ENCODE assay signal across 10 mouse cellular contexts in genomic region chr11:106419262-106420102, GRCm38 (mm10). TPM values are rescaled to one million over a fixed set of nuclear protein-coding genes. Genes with fewer than 3 reads are reported as not detected.
DNase-seq lines count a peak whose midpoint lies in the region; ATAC-seq and TF ChIP-seq lines count a peak whose summit lies in the region.
"Had no signal": no experiment of that assay in that cellular context is flagged by ENCODE, and none has a peak within 500 bp of the region (broad histone marks: within the 10 kb centered on the region; RNA-seq: fewer than 3 reads in every experiment).

No protein-coding gene starts in this region.

- H3K9ac ChIP-seq in limb, embryonic 15.5 days = 0 out of 2 replicates have a peak overlapping the region, but pooled peaks have one; percentile 17
- no peak overlapping the region for H3K9ac ChIP-seq in CH12.LX (ENCODE audit: insufficient read depth, low read depth)
- H3K9ac ChIP-seq in liver, embryonic 16.5 days (ENCODE audit: low read depth, low read length) = no peak overlapping the region

- in situ Hi-C loops in CH12.LX (cut with MboI; ENCODE audit: low pct_ligation_motif_present, low pct_unique_long_range_greater_than_20kb, low sequenced_read_pairs) = loop anchor here (5.0 kb wide), 1 partner anchor 63 kb away; no protein-coding TSS in a partner anchor

- TF ChIP-seq POLR2A in CH12.LX (IDR thresholded peaks at IDR 0.05; ENCODE audit: low read depth, low read length) = no peak

- H3K4me2 ChIP-seq in limb, embryonic 15.5 days = no peak overlapping the region
- H3K4me2 ChIP-seq in CH12.LX (ENCODE audit: insufficient read depth, low read depth, poor library complexity, severe bottlenecking) = no peak overlapping the region
- no peak overlapping the region for H3K4me2 ChIP-seq in liver, embryonic 16.5 days (ENCODE audit: low read depth, low read length)

- no peaks in the 10 kb centered on the region for H3K9me3 ChIP-seq in limb, embryonic 15.5 days
- H3K9me3 ChIP-seq in limb, embryonic 10.5 days (replicated peaks) = no peaks in the 10 kb centered on the region
- no peaks in the 10 kb centered on the region for H3K9me3 ChIP-seq in CH12.LX (replicated peaks; ENCODE audit: low read length)
- no peaks in the 10 kb centered on the region for H3K9me3 ChIP-seq in liver, embryonic 16.5 days (replicated peaks; ENCODE audit: control insufficient read depth, low read length)

- no peak for TF ChIP-seq CTCF in CH12.LX (conservative IDR thresholded peaks at IDR 0.05 in 1 of 2, IDR thresholded peaks at IDR 0.05 in 1 of 2; ENCODE audit: low read depth in 2 of 2, low read length in 2 of 2)

- ATAC-seq in limb, embryonic 15.5 days (ENCODE audit: insufficient number of reproducible peaks, low FRiP score, low TSS enrichment, low read depth) = no peak
- 0 out of 2 replicates have a peak, but pooled peaks have one; percentile 2 for ATAC-seq in liver, embryonic 16.5 days (ENCODE audit: low read depth)

- no peak for DNase-seq in limb, embryonic 10.5 days (ENCODE audit: low spot score)
- no peak for DNase-seq in CH12.LX (ENCODE audit: extremely low read depth)
- peak; percentile 10 for DNase-seq in brain, adult 2 months (ENCODE audit: low read depth, low spot score)
- no peak for DNase-seq in left cerebral cortex, adult 11 months (ENCODE audit: low spot score)
- DNase-seq in right cerebral cortex, postnatal 10 days (ENCODE audit: low spot score in 2 of 2) = no peak
- no peak for DNase-seq in left cerebral cortex, adult 8-10 months (ENCODE audit: low spot score in 2 of 2)

- dilution Hi-C loops in CH12.LX (cut with MboI; ENCODE audit: extremely low pct_ligation_motif_present, extremely low pct_unique_long_range_greater_than_20kb, low sequenced_read_pairs) = no loop called here

- H3K79me2 ChIP-seq in CH12.LX (replicated peaks; ENCODE audit: control insufficient read depth, extremely low read depth, insufficient read depth, poor library complexity, severe bottlenecking) = peaks cover 9% of the 10 kb centered on the region

- peaks cover 21% of the 10 kb centered on the region for H3K36me3 ChIP-seq in limb, embryonic 15.5 days
- 0 out of 2 replicates have a peak, but pooled peaks cover 13% of the 10 kb centered on the region for H3K36me3 ChIP-seq in limb, embryonic 10.5 days
- H3K36me3 ChIP-seq in CH12.LX (replicated peaks in 1 of 2; ENCODE audit: control insufficient read depth in 1 of 2, insufficient read depth in 1 of 2, low read length in 1 of 2) = peaks cover 69 to 77% of the 10 kb centered on the region in 2 experiments
- peaks cover 4% of the 10 kb centered on the region; the same call in 1 of the 2 replicates for H3K36me3 ChIP-seq in liver, embryonic 16.5 days (ENCODE audit: control insufficient read depth, insufficient read depth)

- H3K4me3 ChIP-seq in limb, embryonic 15.5 days = no peak overlapping the region
- no peak overlapping the region for H3K4me3 ChIP-seq in limb, embryonic 10.5 days
- no peak overlapping the region for H3K4me3 ChIP-seq in CH12.LX (replicated peaks in 1 of 3; ENCODE audit: low read depth in 2 of 3, low read length in 2 of 3, poor library complexity in 1 of 3)
- H3K4me3 ChIP-seq in liver, embryonic 16.5 days (ENCODE audit: low read depth, low read length) = no peak overlapping the region

- WGBS in limb, embryonic 15.5 days = 74% methylated on average over 9 of the region's 9 CpGs
- WGBS in limb, embryonic 10.5 days = 81% methylated on average over 9 of the region's 9 CpGs
- 40% methylated on average over 9 of the region's 9 CpGs for WGBS in liver, embryonic 16.5 days (ENCODE audit: insufficient replicate concordance)

- TF ChIP-seq EP300 in CH12.LX (IDR thresholded peaks at IDR 0.05; ENCODE audit: low read length) = no peak

- TF ChIP-seq RAD21 in CH12.LX (IDR thresholded peaks at IDR 0.05; ENCODE audit: low read depth, low read length) = no peak

- no peaks in the 10 kb centered on the region for H3K4me1 ChIP-seq in limb, embryonic 15.5 days
- H3K4me1 ChIP-seq in limb, embryonic 10.5 days = no peaks in the 10 kb centered on the region
- peaks cover 15 to 40% of the 10 kb centered on the region in 2 experiments for H3K4me1 ChIP-seq in CH12.LX (ENCODE audit: control insufficient read depth in 1 of 2, insufficient read depth in 2 of 2)
- peaks cover 4% of the 10 kb centered on the region; the same call in 1 of the 2 replicates for H3K4me1 ChIP-seq in liver, embryonic 16.5 days (ENCODE audit: control insufficient read depth, low read depth, low read length)

- H3K27ac ChIP-seq in limb, embryonic 15.5 days = 0 out of 2 replicates have a peak overlapping the region, but pooled peaks have one; percentile 24
- no peak overlapping the region for H3K27ac ChIP-seq in limb, embryonic 10.5 days
- peak overlapping the region; percentile 49; the same call in 1 of the 2 replicates for H3K27ac ChIP-seq in CH12.LX (ENCODE audit: insufficient read depth, low read depth)
- H3K27ac ChIP-seq in liver, embryonic 16.5 days (ENCODE audit: low read length) = peak overlapping the region; percentile 62

- no peaks in the 10 kb centered on the region for H3K27me3 ChIP-seq in limb, embryonic 15.5 days
- no peaks in the 10 kb centered on the region for H3K27me3 ChIP-seq in limb, embryonic 10.5 days (ENCODE audit: low read depth, poor library complexity, severe bottlenecking)
- H3K27me3 ChIP-seq in CH12.LX (replicated peaks) = no peaks in the 10 kb centered on the region
- no peaks in the 10 kb centered on the region for H3K27me3 ChIP-seq in liver, embryonic 16.5 days (ENCODE audit: control insufficient read depth, insufficient read depth, low read depth, low read length)

TF ChIP-seq in CH12.LX, 34 proteins besides CTCF, POLR2A, EP300 and RAD21:
- TF ChIP-seq MAX (IDR thresholded peaks at IDR 0.05; ENCODE audit: low read length) = peak; percentile 29; the same call in 1 of the 2 replicates
- TF ChIP-seq BHLHE40 (IDR thresholded peaks at IDR 0.05; ENCODE audit: low read depth, low read length) = no peak
- TF ChIP-seq JUN (IDR thresholded peaks at IDR 0.05; ENCODE audit: insufficient read depth, low read depth, low read length) = no peak
- TF ChIP-seq TCF12 (IDR thresholded peaks at IDR 0.05; ENCODE audit: low read depth, low read length) = no peak
TF ChIP-seq in CH12.LX: peak in this region for 1.

RNA-seq across cellular contexts. Expression of gene Icam2, which starts 31.6 kb away (rescaled TPM):
- 39.1 and 46.1 TPM in 2 replicates for polyA plus RNA-seq in limb, embryonic 15.5 days (2015; fragmentation: Nextera tagmentation; extraction: Ambion mirVana)
- 21.8 and 24.7 TPM in 2 replicates for polyA plus RNA-seq in limb, embryonic 10.5 days (2016; fragmentation: Nextera tagmentation; extraction: Ambion mirVana)
- 15.3 and 27.3 TPM in 2 replicates for total RNA-seq in CH12.LX (2012; rRNA removed)
- 40.1 and 44.3 TPM in 2 replicates for total RNA-seq in CH12.LX (2014; rRNA removed)
- 23.7 and 26.7 TPM in 2 replicates for polyA plus RNA-seq in CH12.LX (2012; ENCODE audit: insufficient read length, low read depth)
- polyA plus RNA-seq in liver, embryonic 16.5 days (2015; fragmentation: Nextera tagmentation; extraction: Ambion mirVana) = 13.4 and 14.8 TPM in 2 replicates
- 1 to 10 TPM; 2.0 to 2.3 (median 2.2) TPM for total RNA-seq in left cerebral cortex, adult 8-10 months (2022)

RNA-seq across cellular contexts. Expression of gene Prr29, which starts 54.2 kb away (rescaled TPM):
- polyA plus RNA-seq in limb, embryonic 15.5 days (2015; fragmentation: Nextera tagmentation; extraction: Ambion mirVana) = 0.38 and 0.70 TPM in 2 replicates
- polyA plus RNA-seq in limb, embryonic 10.5 days (2016; fragmentation: Nextera tagmentation; extraction: Ambion mirVana) = not detected in 2 replicates
- 0.17 TPM in 1 of 2 replicates, not detected in the other for total RNA-seq in CH12.LX (2012; rRNA removed)
- not detected in 2 replicates for total RNA-seq in CH12.LX (2014; rRNA removed)
- 0.21 TPM in 1 of 2 replicates, not detected in the other for polyA plus RNA-seq in CH12.LX (2012; ENCODE audit: insufficient read length, low read depth)
- not detected in 2 replicates for polyA plus RNA-seq in liver, embryonic 16.5 days (2015; fragmentation: Nextera tagmentation; extraction: Ambion mirVana)
- not detected for total RNA-seq in left cerebral cortex, adult 8-10 months (2022)
- total RNA-seq: adrenal gland, adult 2 months had no signal
- polyA plus RNA-seq: adrenal gland, adult 2 months; neural tube, embryonic 11.5 days had no signal
